Mouse (Mus musculus) urinary bladder, postnatal 10 days (tissue): Measurements from ENCODE around the gene Bsn.

Source experiments
- DNase-seq: peaks from one replicate; pipeline ENCODE4 v3.0.0; 2022; ENCODE audit warnings: low spot score

Bsn gene

GRCm38 (mm10) chr9:108123916-108124315 lies 66.3 kb downstream of the Bsn start:
- DNase-seq: no peak

- DNase-seq: no peak
These were observed 68.8 kb downstream of the Bsn start for GRCm38 (mm10) chr9:108121170-108121969.

GRCm38 (mm10) chr9:108120671-108121070 lies 69.5 kb downstream of the Bsn start:
- no peak for DNase-seq

GRCm38 (mm10) chr9:108119891-108120411 lies 70.2 kb downstream of the Bsn start:
- no peak for DNase-seq

- no peak for DNase-seq
These were observed 73.0 kb downstream of the Bsn start for GRCm38 (mm10) chr9:108117143-108117542.

GRCm38 (mm10) chr9:108115290-108116077 lies 74.7 kb downstream of the Bsn start:
- DNase-seq: no peak

- no peak for DNase-seq
These were observed 77.4 kb downstream of the Bsn start for GRCm38 (mm10) chr9:108112719-108113340.

- DNase-seq: no peak
These were observed 78.5 kb downstream of the Bsn start for GRCm38 (mm10) chr9:108111593-108112121.

GRCm38 (mm10) chr9:108111101-108111592 lies 79.0 kb downstream of the Bsn start:
- DNase-seq: no peak

- DNase-seq: no peak
These were observed 80.0 kb downstream of the Bsn start for GRCm38 (mm10) chr9:108110160-108110559.

GRCm38 (mm10) chr9:108107867-108108266 lies 82.3 kb downstream of the Bsn start:
- DNase-seq: no peak

- no peak for DNase-seq
These were observed 84.1 kb downstream of the Bsn start for GRCm38 (mm10) chr9:108106090-108106489.

- no peak for DNase-seq
These were observed 84.7 kb downstream of the Bsn start for GRCm38 (mm10) chr9:108105549-108105863.

- no peak for DNase-seq
These were observed 85.2 kb downstream of the Bsn start for GRCm38 (mm10) chr9:108104766-108105548.

- DNase-seq: no peak
These were observed 90.6 kb downstream of the Bsn start for GRCm38 (mm10) chr9:108099619-108100018.

GRCm38 (mm10) chr9:108095949-108096712 lies 94.1 kb downstream of the Bsn start:
- no peak for DNase-seq

GRCm38 (mm10) chr9:108095518-108095917 lies 94.7 kb downstream of the Bsn start:
- no peak for DNase-seq

- DNase-seq: no peak
These were observed 95.2 kb downstream of the Bsn start for GRCm38 (mm10) chr9:108094998-108095411.

GRCm38 (mm10) chr9:108094184-108094941 lies 95.8 kb downstream of the Bsn start, which contains the start of gene Apeh:
Apeh (minus strand) TSS chr9:108094606.
- peak; percentile 80 for DNase-seq

GRCm38 (mm10) chr9:108093586-108093985 lies 96.6 kb downstream of the Bsn start:
- DNase-seq: no peak
